Mouse (Mus musculus) thymus, postnatal 10 days (tissue): ENCODE results near the gene Gm9639.
A peak's percentile ranks its signal among the peaks of the same experiment; 100 is the strongest.
"Not testable (repeated sequence)": the region's sequence is repeated elsewhere in the genome, so short reads cannot be mapped to it uniquely, and the experiment has no call there.

Experiments used
- DNase-seq, 2 experiments: peaks; one replicate each; pipeline ENCODE4 v3.0.0; 2021; ENCODE audit warnings: low spot score in 2 of 2

Gm9639 gene

GRCm38 (mm10) chr10:77794976-77795375, at the start of gene Gm9639:
TSS of gene Gm9639 (minus strand) at chr10:77795076.
- no peak for DNase-seq

GRCm38 (mm10) chr10:77839006-77839405, 44.1 kb upstream of the Gm9639 start:
- no peak for DNase-seq

- DNase-seq, result no peak
Measured at GRCm38 (mm10) chr10:77835647-77836046, 40.8 kb upstream of the Gm9639 start, which contains the start of gene Krtap10-10. TSS of gene Krtap10-10 (plus strand) at chr10:77835947.

- no peak for DNase-seq
Measured at GRCm38 (mm10) chr10:77826951-77827350, 32.1 kb upstream of the Gm9639 start, which contains the start of gene Krtap10-4. TSS of gene Krtap10-4 (minus strand) at chr10:77827095.

GRCm38 (mm10) chr10:77819203-77819602, 24.3 kb upstream of the Gm9639 start:
- no peak for DNase-seq

GRCm38 (mm10) chr10:77818523-77818922, 23.6 kb upstream of the Gm9639 start:
- no peak for DNase-seq

GRCm38 (mm10) chr10:77815514-77815913, 20.6 kb upstream of the Gm9639 start:
- peak in 1 of 2 experiments; percentile 52 for DNase-seq

- no peak for DNase-seq
Measured at GRCm38 (mm10) chr10:77814382-77814781, 19.5 kb upstream of the Gm9639 start, which contains the start of gene Gm2696. TSS of gene Gm2696 (plus strand) at chr10:77814682.

- DNase-seq, result no peak
Measured at GRCm38 (mm10) chr10:77811743-77812142, 16.9 kb upstream of the Gm9639 start, which contains the start of gene Gm9507. TSS of gene Gm9507 (minus strand) at chr10:77811843.

GRCm38 (mm10) chr10:77804095-77804494, 9.2 kb upstream of the Gm9639 start:
- no peak for DNase-seq

- no peak for DNase-seq
Measured at GRCm38 (mm10) chr10:77798921-77799508, 4.1 kb upstream of the Gm9639 start, which contains the start of gene Gm19668. TSS of gene Gm19668 (minus strand) at chr10:77799133.

- DNase-seq, result not testable (repeated sequence)
Measured at GRCm38 (mm10) chr10:77798164-77798920, 3.5 kb upstream of the Gm9639 start.

GRCm38 (mm10) chr10:77797677-77798076, 2.8 kb upstream of the Gm9639 start:
- no peak for DNase-seq

GRCm38 (mm10) chr10:77788621-77789020, 6.3 kb downstream of the Gm9639 start:
- no peak for DNase-seq

- DNase-seq, result not testable (repeated sequence)
Measured at GRCm38 (mm10) chr10:77787876-77788275, 7.0 kb downstream of the Gm9639 start, which contains the start of gene Gm7137. TSS of gene Gm7137 (minus strand) at chr10:77788200.

- DNase-seq, result not testable (repeated sequence)
Measured at GRCm38 (mm10) chr10:77783396-77783795, 11.5 kb downstream of the Gm9639 start.

- DNase-seq, result not testable (repeated sequence)
Measured at GRCm38 (mm10) chr10:77782442-77782841, 12.4 kb downstream of the Gm9639 start, which contains the start of gene Gm3250. TSS of gene Gm3250 (minus strand) at chr10:77782542.

GRCm38 (mm10) chr10:77776844-77777243, 18.0 kb downstream of the Gm9639 start, which contains the start of gene Gm7138:
TSS of gene Gm7138 (minus strand) at chr10:77776944.
- not testable (repeated sequence) for DNase-seq

GRCm38 (mm10) chr10:77772142-77772541, 22.7 kb downstream of the Gm9639 start:
- DNase-seq, result not testable (repeated sequence)

- not testable (repeated sequence) for DNase-seq
Measured at GRCm38 (mm10) chr10:77771225-77771624, 23.7 kb downstream of the Gm9639 start, which contains the start of gene Gm3238. TSS of gene Gm3238 (minus strand) at chr10:77771325.

GRCm38 (mm10) chr10:77769727-77770126, 25.1 kb downstream of the Gm9639 start:
- DNase-seq, result no peak

- DNase-seq, result not testable (repeated sequence)
Measured at GRCm38 (mm10) chr10:77759582-77759981, 35.3 kb downstream of the Gm9639 start, which contains the start of gene Gm3233. TSS of gene Gm3233 (minus strand) at chr10:77759682.
